Comparison of ENCODE assay signal across 18 mouse cellular contexts in genomic region chr19:21719206-21719605, GRCm38 (mm10).
"Had no signal": no experiment of that assay in that cellular context is flagged by ENCODE, and none has a peak within 500 bp of the region (broad histone marks: within the 10 kb centered on the region; RNA-seq: fewer than 3 reads in every experiment).

No protein-coding gene starts in this region.

- H3K27me3 ChIP-seq: midbrain, embryonic 12.5 days; neural tube, embryonic 13.5 days; neural tube, embryonic 15.5 days had no signal

- H3K9me3 ChIP-seq: midbrain, embryonic 12.5 days; neural tube, embryonic 13.5 days; neural tube, embryonic 15.5 days had no signal

- DNase-seq: lung, adult 18-20 months; lung, embryonic 14.5 days; lung, postnatal 10 days; lung, postnatal 4 days; midbrain, embryonic 14.5 days; retina, postnatal 1 day; right cerebral cortex, adult 18-20 months; right cerebral cortex, postnatal 25 days; right cerebral cortex, postnatal 4 days; spleen, adult 18-20 months; thymus, adult 18-20 months; thymus, postnatal 14 days; thymus, postnatal 36 days had no signal

- H3K36me3 ChIP-seq: midbrain, embryonic 10.5 days; midbrain, embryonic 12.5 days; neural tube, embryonic 13.5 days; neural tube, embryonic 15.5 days had no signal

- H3K27ac ChIP-seq: midbrain, embryonic 10.5 days; midbrain, embryonic 12.5 days; neural tube, embryonic 13.5 days; neural tube, embryonic 15.5 days had no signal

- H3K4me3 ChIP-seq: midbrain, embryonic 10.5 days; midbrain, embryonic 12.5 days; myocyte; neural tube, embryonic 13.5 days; neural tube, embryonic 15.5 days had no signal
